In the genomic region with DNA sequence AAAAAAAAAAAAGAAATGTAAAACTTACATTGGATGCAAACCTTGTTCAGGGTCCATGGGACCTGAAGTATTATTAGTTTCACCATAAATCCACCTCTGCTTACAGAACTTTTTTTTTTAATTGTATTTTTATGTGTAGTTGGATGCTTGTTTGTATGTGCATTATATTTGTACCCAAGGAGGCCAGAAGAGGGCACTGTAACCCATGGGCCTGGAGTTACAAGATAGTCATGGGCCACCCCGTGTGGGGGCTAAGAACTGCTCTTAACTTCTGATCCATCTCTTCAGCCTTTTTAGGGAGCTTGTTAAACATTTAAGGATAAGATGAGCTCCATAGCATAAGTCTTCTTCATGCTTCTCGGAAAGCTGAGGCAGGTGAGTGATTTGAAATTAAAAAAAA, we compare ENCODE assay signal across 13 mouse cellular contexts. TPM values are rescaled to one million over a fixed set of nuclear protein-coding genes. Genes with fewer than 3 reads are reported as not detected.
A peak's percentile ranks its signal among the peaks of the same experiment; 100 is the strongest.
DNase-seq lines count a peak whose midpoint lies in the region; ATAC-seq and TF ChIP-seq lines count a peak whose summit lies in the region.
"Had no signal": no experiment of that assay in that cellular context is flagged by ENCODE, and none has a peak within 500 bp of the region (broad histone marks: within the 10 kb centered on the region; RNA-seq: fewer than 3 reads in every experiment).

No protein-coding gene starts in this region.

- peak; percentile 12 for DNase-seq in kidney, postnatal 10 days
- peak; percentile 19 for DNase-seq in CD4-positive helper T cell, adult 2 months (ENCODE audit: low read depth, low spot score)
- DNase-seq in ES-E14 (ENCODE audit: low read depth, low spot score), result no peak
- peak; percentile 15 for DNase-seq in liver, embryonic 13.5 days
- no peak for DNase-seq in heart, postnatal 4 days
- DNase-seq in gastrocnemius, postnatal 25 days, result no peak
- DNase-seq in adrenal gland, adult 18-20 months (ENCODE audit: low spot score in 2 of 2), result no peak
- DNase-seq: gastrocnemius, postnatal 10 days; layer of hippocampus, postnatal 36 days had no signal

- in situ Hi-C loops in ES-E14 (cut with MboI; ENCODE audit: low sequenced_read_pairs in 2 of 2, unreplicated experiment in 2 of 2), result no loop called here

- no peaks in the 10 kb centered on the region for H3K9me3 ChIP-seq in kidney, embryonic 16.5 days (ENCODE audit: low read length)
- H3K9me3 ChIP-seq in ES-E14 (ENCODE audit: control insufficient read depth, insufficient read depth, low read depth, low read length), result no peaks in the 10 kb centered on the region
- H3K9me3 ChIP-seq in liver, embryonic 13.5 days (replicated peaks), result no peaks in the 10 kb centered on the region
- H3K9me3 ChIP-seq: hindbrain, embryonic 12.5 days; neural tube, embryonic 13.5 days had no signal

- no peak overlapping the region for H3K27ac ChIP-seq in kidney, embryonic 16.5 days (ENCODE audit: low read length)
- H3K27ac ChIP-seq in ES-E14 (ENCODE audit: insufficient read depth, low read depth, low read length, poor library complexity, severe bottlenecking), result no peak overlapping the region
- H3K27ac ChIP-seq in liver, embryonic 13.5 days, result no peak overlapping the region
- H3K27ac ChIP-seq: hindbrain, embryonic 12.5 days; macrophage; neural tube, embryonic 13.5 days had no signal

- WGBS in kidney, embryonic 16.5 days, result 69% methylated on average over 2 of the region's 2 CpGs
- WGBS in liver, embryonic 13.5 days (ENCODE audit: insufficient replicate concordance), result 45% methylated on average over 2 of the region's 2 CpGs

- no peaks in the 10 kb centered on the region for H3K4me1 ChIP-seq in kidney, embryonic 16.5 days (ENCODE audit: insufficient read depth, low read length)
- no peaks in the 10 kb centered on the region for H3K4me1 ChIP-seq in ES-E14 (ENCODE audit: control insufficient read depth in 2 of 2, insufficient read depth in 2 of 2, low read length in 2 of 2, poor library complexity in 1 of 2)
- H3K4me1 ChIP-seq in liver, embryonic 13.5 days (replicated peaks), result peaks cover 6% of the 10 kb centered on the region; the same call in 1 of the 2 replicates
- H3K4me1 ChIP-seq: hindbrain, embryonic 12.5 days; neural tube, embryonic 13.5 days had no signal

- no peaks in the 10 kb centered on the region for H3K27me3 ChIP-seq in kidney, embryonic 16.5 days (ENCODE audit: insufficient read depth, low read length)
- H3K27me3 ChIP-seq in liver, embryonic 13.5 days, result no peaks in the 10 kb centered on the region
- H3K27me3 ChIP-seq: hindbrain, embryonic 12.5 days; neural tube, embryonic 13.5 days had no signal

- H3K9ac ChIP-seq in kidney, embryonic 16.5 days (replicated peaks; ENCODE audit: low read length), result no peak overlapping the region
- H3K9ac ChIP-seq in ES-E14 (ENCODE audit: insufficient read depth, low read depth, low read length, poor library complexity, severe bottlenecking), result no peak overlapping the region
- H3K9ac ChIP-seq in liver, embryonic 13.5 days, result no peak overlapping the region
- H3K9ac ChIP-seq: hindbrain, embryonic 12.5 days; neural tube, embryonic 13.5 days had no signal

- H3K4me3 ChIP-seq in kidney, embryonic 16.5 days (ENCODE audit: low read length), result no peak overlapping the region
- H3K4me3 ChIP-seq in ES-E14 (ENCODE audit: insufficient read depth in 1 of 2, low read depth in 1 of 2, low read length in 2 of 2, poor library complexity in 1 of 2, severe bottlenecking in 1 of 2), result no peak overlapping the region
- H3K4me3 ChIP-seq in liver, embryonic 13.5 days (replicated peaks), result no peak overlapping the region
- H3K4me3 ChIP-seq: hindbrain, embryonic 12.5 days; neural tube, embryonic 13.5 days had no signal

- H3K36me3 ChIP-seq in kidney, embryonic 16.5 days (ENCODE audit: insufficient read depth, low read length), result no peaks in the 10 kb centered on the region
- H3K36me3 ChIP-seq in ES-E14 (ENCODE audit: control insufficient read depth, insufficient read depth, low read length, poor library complexity, severe bottlenecking), result no peaks in the 10 kb centered on the region
- H3K36me3 ChIP-seq in liver, embryonic 13.5 days, result no peaks in the 10 kb centered on the region
- H3K36me3 ChIP-seq: hindbrain, embryonic 12.5 days; neural tube, embryonic 13.5 days had no signal

- no peak overlapping the region for H3K4me2 ChIP-seq in kidney, embryonic 16.5 days (replicated peaks; ENCODE audit: low read depth, low read length)
- H3K4me2 ChIP-seq in liver, embryonic 13.5 days, result no peak overlapping the region
- H3K4me2 ChIP-seq: hindbrain, embryonic 12.5 days; neural tube, embryonic 13.5 days had no signal

- ATAC-seq in kidney, embryonic 16.5 days (ENCODE audit: low FRiP score, low TSS enrichment), result no peak
- ATAC-seq in liver, embryonic 13.5 days (ENCODE audit: low read depth), result no peak

TF ChIP-seq in ES-E14, 5 proteins besides CTCF, POLR2A, EP300 and RAD21:
- TF ChIP-seq MAFK (IDR thresholded peaks at IDR 0.05; ENCODE audit: insufficient read depth, low read depth, low read length), result no peak
- no peak for TF ChIP-seq HCFC1 (IDR thresholded peaks at IDR 0.05; ENCODE audit: borderline replicate concordance, insufficient read depth, low read length)
- TF ChIP-seq ZNF384 (IDR thresholded peaks at IDR 0.05; ENCODE audit: low read depth, low read length), result peak; percentile 33; the same call in 1 of the 2 replicates
- no peak for TF ChIP-seq ZC3H11A (IDR thresholded peaks at IDR 0.05; ENCODE audit: borderline replicate concordance, low read depth, low read length)
- no peak for TF ChIP-seq CHD2 (IDR thresholded peaks at IDR 0.05; ENCODE audit: low read depth, low read length)

RNA-seq across cellular contexts. Expression of a gene that starts 16.4 kb away (rescaled TPM):
- polyA plus RNA-seq in kidney, embryonic 16.5 days (2015; fragmentation: Nextera tagmentation; extraction: Ambion mirVana), result not detected in 2 replicates
- total RNA-seq in ES-E14 (2012; rRNA removed), result not detected in 2 replicates
- polyA plus RNA-seq in liver, embryonic 13.5 days (2015; fragmentation: Nextera tagmentation; extraction: Ambion mirVana), result not detected in 2 replicates
- not detected for total RNA-seq in heart, postnatal 4 days (2021)
- total RNA-seq in gastrocnemius, postnatal 25 days (2021), result not detected
- not detected for total RNA-seq in adrenal gland, adult 18-20 months (2021)
- total RNA-seq: gastrocnemius, postnatal 10 days; layer of hippocampus, postnatal 36 days had no signal
- polyA plus RNA-seq: hindbrain, embryonic 12.5 days; macrophage had no signal

RNA-seq across cellular contexts. Expression of a gene that starts 21.4 kb away (rescaled TPM):
- polyA plus RNA-seq in kidney, embryonic 16.5 days (2015; fragmentation: Nextera tagmentation; extraction: Ambion mirVana), result 12.0 TPM in 2 replicates
- total RNA-seq in ES-E14 (2012; rRNA removed), result 65.3 and 68.0 TPM in 2 replicates
- 4.8 and 6.8 TPM in 2 replicates for polyA plus RNA-seq in liver, embryonic 13.5 days (2015; fragmentation: Nextera tagmentation; extraction: Ambion mirVana)
- total RNA-seq in heart, postnatal 4 days (2021), result 10 to 100 TPM; 25.0 to 28.4 TPM
- 10 to 100 TPM; 13.4 to 20.3 TPM for total RNA-seq in gastrocnemius, postnatal 25 days (2021)
- total RNA-seq in adrenal gland, adult 18-20 months (2021), result 100 to 1,000 TPM; 488 to 991 TPM

RNA-seq across cellular contexts. Expression of a gene that starts 21.5 kb away (rescaled TPM):
- polyA plus RNA-seq in kidney, embryonic 16.5 days (2015; fragmentation: Nextera tagmentation; extraction: Ambion mirVana), result 34.1 and 36.1 TPM in 2 replicates
- 36.5 and 38.9 TPM in 2 replicates for total RNA-seq in ES-E14 (2012; rRNA removed)
- polyA plus RNA-seq in liver, embryonic 13.5 days (2015; fragmentation: Nextera tagmentation; extraction: Ambion mirVana), result 12.8 and 14.5 TPM in 2 replicates
- total RNA-seq in heart, postnatal 4 days (2021), result 10 to 100 TPM; 11.8 to 12.0 TPM
- total RNA-seq in gastrocnemius, postnatal 25 days (2021), result 1 to 10 TPM; 8.0 to 8.7 TPM
- total RNA-seq in adrenal gland, adult 18-20 months (2021), result 10 to 100 TPM; 12.5 to 12.6 TPM

Comparison
In these comparisons a context has a peak if more than half of its experiments do, and no peak if none do; other contexts are left out.
1. DNase-seq: peak in kidney, postnatal 10 days (single experiment), CD4-positive helper T cell, adult 2 months (single experiment) and liver, embryonic 13.5 days (single experiment); none in ES-E14 (single experiment), heart, postnatal 4 days (single experiment), gastrocnemius, postnatal 25 days (single experiment) and adrenal gland, adult 18-20 months (0 of 2).